Mouse (Mus musculus): Measurements from ENCODE around the gene Sgip1. TPM values are rescaled to one million over a fixed set of nuclear protein-coding genes. Genes with fewer than 3 reads are reported as not detected.

The Sgip1 gene
- total and polyA plus RNA-seq, 2 experiments from 2014 or later: 51.4 to 78.0 TPM

DNA sequence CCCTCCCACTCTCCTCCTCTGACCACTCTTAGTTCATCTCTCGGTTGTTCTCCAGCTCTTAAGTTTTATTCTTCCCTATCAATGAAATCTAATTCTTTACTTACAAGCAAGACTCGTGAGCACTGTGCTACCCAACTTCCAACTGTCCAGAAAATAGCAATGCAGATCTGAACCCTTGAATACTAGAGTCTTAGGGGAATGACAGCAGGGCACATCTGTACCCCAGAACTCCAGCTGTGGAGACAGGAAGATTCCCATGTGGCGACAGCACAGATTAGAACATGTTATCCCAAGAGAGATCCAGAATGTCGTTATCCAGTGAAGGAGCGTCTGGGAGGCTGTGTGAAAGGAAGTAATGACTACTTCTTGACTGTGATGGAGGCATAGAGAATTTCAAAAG lies 265.2 kb downstream of the Sgip1 start:
- WGBS: 59% methylated on average over 5 of the region's 5 CpGs

DNA sequence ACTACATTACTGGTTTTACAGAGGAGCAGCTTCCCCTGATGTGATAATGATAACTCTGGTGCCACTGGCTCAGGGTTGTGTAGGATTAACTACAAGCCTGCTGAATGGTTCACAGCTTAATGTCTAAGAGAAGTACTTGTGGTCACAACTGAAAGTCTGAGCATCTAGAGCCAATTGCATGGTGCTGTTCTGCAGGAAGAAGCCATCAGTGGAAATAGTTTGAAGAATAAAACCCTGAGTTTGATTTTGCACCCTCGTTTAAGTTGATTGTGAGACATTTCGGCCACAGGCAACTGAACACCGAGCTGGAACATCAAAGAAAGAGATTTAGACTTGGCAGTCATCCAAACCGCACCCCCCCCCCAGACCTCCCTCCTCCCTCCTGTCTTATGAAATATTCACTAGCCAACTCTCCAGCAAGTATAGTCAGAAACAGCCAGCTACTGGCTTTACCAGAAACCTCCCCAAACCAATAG lies 265.9 kb downstream of the Sgip1 start:
- no peaks in the 10 kb centered on the region for H3K4me1 ChIP-seq (ENCODE audit: insufficient read depth, low read length)
- 7% methylated on average over 4 of the region's 4 CpGs for WGBS
- no peak overlapping the region for H3K9ac ChIP-seq (replicated peaks; ENCODE audit: low read length, poor library complexity, severe bottlenecking)
- no peak for ATAC-seq (ENCODE audit: low FRiP score)
- H3K27me3 ChIP-seq (ENCODE audit: insufficient read depth, low read length): no peaks in the 10 kb centered on the region
- no peaks in the 10 kb centered on the region for H3K9me3 ChIP-seq (ENCODE audit: low read length)
- no peaks in the 10 kb centered on the region for H3K36me3 ChIP-seq (ENCODE audit: insufficient read depth, low read length)
- DNase-seq (ENCODE audit: low spot score): no peak
- no peak for TF ChIP-seq CTCF (IDR thresholded peaks at IDR 0.05)
- H3K4me3 ChIP-seq (ENCODE audit: low read depth, low read length): no peak overlapping the region
- no peak overlapping the region for H3K4me2 ChIP-seq (ENCODE audit: low read depth, low read length, poor library complexity, severe bottlenecking)
- H3K27ac ChIP-seq (ENCODE audit: low read depth, low read length): no peak overlapping the region

More for the DNA sequence above, 265.2 kb downstream of the Sgip1 start:
- H3K36me3 ChIP-seq (ENCODE audit: insufficient read depth, low read length): no peaks in the 10 kb centered on the region
- H3K9me3 ChIP-seq (ENCODE audit: low read length): no peaks in the 10 kb centered on the region
- no peak overlapping the region for H3K4me3 ChIP-seq (ENCODE audit: low read depth, low read length)
- no peak for ATAC-seq (ENCODE audit: low FRiP score)
- H3K27ac ChIP-seq (ENCODE audit: low read depth, low read length): no peak overlapping the region
- DNase-seq (ENCODE audit: low spot score): no peak
- TF ChIP-seq CTCF (IDR thresholded peaks at IDR 0.05): no peak
- H3K4me1 ChIP-seq (ENCODE audit: insufficient read depth, low read length): no peaks in the 10 kb centered on the region
- H3K27me3 ChIP-seq (ENCODE audit: insufficient read depth, low read length): no peaks in the 10 kb centered on the region
- H3K4me2 ChIP-seq (ENCODE audit: low read depth, low read length, poor library complexity, severe bottlenecking): no peak overlapping the region
- no peak overlapping the region for H3K9ac ChIP-seq (replicated peaks; ENCODE audit: low read length, poor library complexity, severe bottlenecking)

DNA sequence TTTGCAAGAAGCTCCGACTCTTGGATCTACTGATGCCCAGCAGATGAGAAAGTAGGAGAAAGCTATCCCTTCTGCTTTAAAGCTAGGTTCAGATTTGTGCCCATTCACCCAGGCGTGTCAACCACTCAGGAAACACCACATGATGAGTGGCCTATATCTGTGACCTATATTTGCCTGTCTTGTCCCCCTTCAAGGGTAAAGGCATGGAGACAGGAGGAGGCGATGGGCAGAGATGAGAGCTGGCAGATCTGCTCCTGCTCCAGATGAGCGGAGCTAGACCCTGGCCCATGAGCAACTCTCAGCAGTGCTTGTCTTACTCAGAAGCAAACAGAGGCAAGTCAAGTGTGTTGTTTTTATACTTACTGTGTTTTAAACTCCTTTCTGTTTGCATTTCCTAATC lies 269.6 kb downstream of the Sgip1 start:
- H3K27ac ChIP-seq (ENCODE audit: low read depth, low read length): no peak overlapping the region
- H3K9me3 ChIP-seq (ENCODE audit: low read length): no peaks in the 10 kb centered on the region
- H3K36me3 ChIP-seq (ENCODE audit: insufficient read depth, low read length): no peaks in the 10 kb centered on the region
- no peak for DNase-seq (ENCODE audit: low spot score)
- no peak overlapping the region for H3K4me2 ChIP-seq (ENCODE audit: low read depth, low read length, poor library complexity, severe bottlenecking)
- no peak overlapping the region for H3K4me3 ChIP-seq (ENCODE audit: low read depth, low read length)
- no peaks in the 10 kb centered on the region for H3K27me3 ChIP-seq (ENCODE audit: insufficient read depth, low read length)
- no peak for ATAC-seq (ENCODE audit: low FRiP score)
- H3K4me1 ChIP-seq (ENCODE audit: insufficient read depth, low read length): no peaks in the 10 kb centered on the region; the same call in 1 of the 2 replicates
- no peak overlapping the region for H3K9ac ChIP-seq (replicated peaks; ENCODE audit: low read length, poor library complexity, severe bottlenecking)
- 94% methylated on average over 4 of the region's 4 CpGs for WGBS
- no peak for TF ChIP-seq CTCF (IDR thresholded peaks at IDR 0.05)

DNA sequence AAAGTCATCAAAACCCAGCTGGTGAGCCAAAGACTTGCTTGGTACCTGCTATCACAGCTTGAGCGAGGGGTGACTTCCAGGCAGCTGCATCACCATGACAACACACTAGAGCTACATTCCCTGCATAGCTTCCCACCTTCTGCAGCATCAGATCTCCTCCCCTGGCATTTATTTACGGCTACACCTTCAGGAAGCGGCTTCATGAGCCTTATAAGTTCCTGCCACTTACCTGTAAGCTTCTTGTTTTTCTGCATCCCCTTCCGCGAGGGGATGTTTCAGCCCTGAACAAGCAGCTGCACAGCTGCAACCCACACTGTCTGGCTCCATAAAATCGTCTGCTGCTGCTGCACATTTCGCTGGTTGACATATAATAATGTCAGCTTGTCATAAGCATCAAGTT lies 270.7 kb downstream of the Sgip1 start:
- WGBS: 21% methylated on average over 7 of the region's 7 CpGs
- ATAC-seq (ENCODE audit: low FRiP score): peak; percentile 84

DNA sequence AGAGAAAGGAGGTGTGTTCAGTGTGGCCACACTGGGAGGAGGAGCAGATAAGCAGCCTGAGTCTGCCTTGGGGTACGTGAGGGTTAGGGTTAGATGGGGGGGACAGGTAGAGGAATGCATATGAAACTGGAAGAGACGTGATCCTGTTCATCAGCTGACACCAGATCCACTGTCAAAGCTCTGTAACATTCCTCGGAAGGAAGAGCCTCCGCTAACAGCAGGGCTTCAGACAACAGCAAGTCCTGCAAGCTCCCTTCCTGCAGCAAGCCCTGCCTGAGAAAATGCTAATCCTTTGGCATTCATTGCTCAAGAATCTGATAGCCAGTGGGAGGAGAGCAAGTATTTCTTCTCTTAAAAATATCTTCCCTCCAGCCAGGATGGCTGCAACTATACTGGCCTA lies 272.4 kb downstream of the Sgip1 start:
- H3K27ac ChIP-seq (ENCODE audit: low read depth, low read length): no peak overlapping the region
- H3K9ac ChIP-seq (replicated peaks; ENCODE audit: low read length, poor library complexity, severe bottlenecking): no peak overlapping the region
- H3K4me3 ChIP-seq (ENCODE audit: low read depth, low read length): no peak overlapping the region
- no peaks in the 10 kb centered on the region; the same call in 1 of the 2 replicates for H3K4me1 ChIP-seq (ENCODE audit: insufficient read depth, low read length)
- no peaks in the 10 kb centered on the region for H3K9me3 ChIP-seq (ENCODE audit: low read length)
- no peaks in the 10 kb centered on the region for H3K27me3 ChIP-seq (ENCODE audit: insufficient read depth, low read length)
- H3K4me2 ChIP-seq (ENCODE audit: low read depth, low read length, poor library complexity, severe bottlenecking): 0 out of 2 replicates have a peak overlapping the region, but pooled peaks have one; percentile 1
- DNase-seq (ENCODE audit: low spot score): peak; percentile 10
- ATAC-seq (ENCODE audit: low FRiP score): no peak
- TF ChIP-seq CTCF (IDR thresholded peaks at IDR 0.05): no peak
- WGBS: 4% methylated on average over 4 of the region's 4 CpGs
- H3K36me3 ChIP-seq (ENCODE audit: insufficient read depth, low read length): no peaks in the 10 kb centered on the region

More for the DNA sequence above, 270.7 kb downstream of the Sgip1 start:
- Histone ChIP-seq H3K27ac (ENCODE audit: low read depth, low read length) (peak overlapping the region; percentile 73), H3K36me3 (ENCODE audit: insufficient read depth, low read length) (no peaks in the 10 kb centered on the region), H3K4me1 (ENCODE audit: insufficient read depth, low read length) (no peaks in the 10 kb centered on the region; the same call in 1 of the 2 replicates), H3K27me3 (ENCODE audit: insufficient read depth, low read length) (no peaks in the 10 kb centered on the region), H3K9me3 (ENCODE audit: low read length) (no peaks in the 10 kb centered on the region), H3K9ac (replicated peaks; ENCODE audit: low read length, poor library complexity, severe bottlenecking) (no peak overlapping the region), H3K4me3 (ENCODE audit: low read depth, low read length) (peak overlapping the region; percentile 18; the same call in 1 of the 2 replicates), H3K4me2 (ENCODE audit: low read depth, low read length, poor library complexity, severe bottlenecking) (peak overlapping the region; percentile 32)
- TF ChIP-seq CTCF (IDR thresholded peaks at IDR 0.05): no peak
- peak; percentile 62 for DNase-seq (ENCODE audit: low spot score)

Other genes with a start within 250 kb of the Sgip1 start
- 0.66 and 5.9 TPM in 2 replicates for gene Tctex1d1, start 237.3 kb downstream of the Sgip1 start, total RNA-seq (2014; rRNA removed)
- gene Tctex1d1, start 237.3 kb downstream of the Sgip1 start, polyA plus RNA-seq (2015; fragmentation: Nextera tagmentation; extraction: Ambion mirVana): 1.9 and 2.0 TPM in 2 replicates

Data from midbrain, postnatal 0 days (tissue).